Mouse (Mus musculus): ENCODE measurements around the gene Slc9a9.

Gene Slc9a9

GRCm38 (mm10) chr9:94737226-94737625, 67.5 kb downstream of the Slc9a9 start:
- no peak for DNase-seq

GRCm38 (mm10) chr9:94738555-94739427, 69.1 kb downstream of the Slc9a9 start:
- peak; percentile 82 for DNase-seq

GRCm38 (mm10) chr9:94740841-94741240, 71.1 kb downstream of the Slc9a9 start:
- no peak for DNase-seq

GRCm38 (mm10) chr9:94743291-94743690, 73.6 kb downstream of the Slc9a9 start:
- DNase-seq: no peak

- no peak for DNase-seq
Observed at GRCm38 (mm10) chr9:94748503-94748902, 78.8 kb downstream of the Slc9a9 start.

GRCm38 (mm10) chr9:94750187-94750586, 80.5 kb downstream of the Slc9a9 start:
- no peak for DNase-seq

GRCm38 (mm10) chr9:94750935-94751637, 81.4 kb downstream of the Slc9a9 start:
- no peak for DNase-seq

- DNase-seq: no peak
Observed at GRCm38 (mm10) chr9:94751638-94752021, 81.9 kb downstream of the Slc9a9 start.

GRCm38 (mm10) chr9:94752121-94752520, 82.4 kb downstream of the Slc9a9 start:
- DNase-seq: no peak

GRCm38 (mm10) chr9:94759904-94760303, 90.2 kb downstream of the Slc9a9 start:
- DNase-seq: no peak

GRCm38 (mm10) chr9:94768114-94768513, 98.4 kb downstream of the Slc9a9 start:
- no peak for DNase-seq

GRCm38 (mm10) chr9:94768524-94768923, 98.8 kb downstream of the Slc9a9 start:
- DNase-seq: no peak

- DNase-seq: no peak
Observed at GRCm38 (mm10) chr9:94773357-94773756, 103.6 kb downstream of the Slc9a9 start.

GRCm38 (mm10) chr9:94788261-94788660, 118.6 kb downstream of the Slc9a9 start:
- DNase-seq: no peak

- no peak for DNase-seq
Observed at GRCm38 (mm10) chr9:94790966-94791365, 121.3 kb downstream of the Slc9a9 start.

- no peak for DNase-seq
Observed at GRCm38 (mm10) chr9:94803073-94803472, 133.4 kb downstream of the Slc9a9 start.

GRCm38 (mm10) chr9:94805506-94805905, 135.8 kb downstream of the Slc9a9 start:
- no peak for DNase-seq

- no peak for DNase-seq
Observed at GRCm38 (mm10) chr9:94815518-94815917, 145.8 kb downstream of the Slc9a9 start.

GRCm38 (mm10) chr9:94821268-94821667, 151.6 kb downstream of the Slc9a9 start:
- no peak for DNase-seq

GRCm38 (mm10) chr9:94833836-94834235, 164.1 kb downstream of the Slc9a9 start:
- no peak for DNase-seq

- no peak for DNase-seq
Observed at GRCm38 (mm10) chr9:94837384-94837783, 167.7 kb downstream of the Slc9a9 start.

GRCm38 (mm10) chr9:94838479-94839031, 168.8 kb downstream of the Slc9a9 start:
- DNase-seq: no peak

- no peak for DNase-seq
Observed at GRCm38 (mm10) chr9:94839204-94839603, 169.5 kb downstream of the Slc9a9 start.

- no peak for DNase-seq
Observed at GRCm38 (mm10) chr9:94840398-94840797, 170.7 kb downstream of the Slc9a9 start.

Measured in right cerebral cortex, postnatal 14 days (tissue).